Mouse (Mus musculus) cerebellum, adult 2 months (tissue): ENCODE measurements around the gene Rcvrn.

ENCODE experiments used
- CTCF ChIP-seq: fragments of 200-500 bp; IDR thresholded peaks from 2 replicates; pipeline ENCODE4 v1.5.1; 2011; ENCODE audit warnings: low read depth, mild to moderate bottlenecking, control low read depth, low read length, moderate library complexity, borderline replicate concordance; ENCODE audit not compliant: insufficient read depth
- POLR2A ChIP-seq: fragments of 200-500 bp; IDR thresholded peaks from 2 replicates; pipeline ENCODE4 v1.6.1; 2011; ENCODE audit warnings: low read length, control low read depth, borderline replicate concordance; ENCODE audit not compliant: insufficient read depth

DNA sequence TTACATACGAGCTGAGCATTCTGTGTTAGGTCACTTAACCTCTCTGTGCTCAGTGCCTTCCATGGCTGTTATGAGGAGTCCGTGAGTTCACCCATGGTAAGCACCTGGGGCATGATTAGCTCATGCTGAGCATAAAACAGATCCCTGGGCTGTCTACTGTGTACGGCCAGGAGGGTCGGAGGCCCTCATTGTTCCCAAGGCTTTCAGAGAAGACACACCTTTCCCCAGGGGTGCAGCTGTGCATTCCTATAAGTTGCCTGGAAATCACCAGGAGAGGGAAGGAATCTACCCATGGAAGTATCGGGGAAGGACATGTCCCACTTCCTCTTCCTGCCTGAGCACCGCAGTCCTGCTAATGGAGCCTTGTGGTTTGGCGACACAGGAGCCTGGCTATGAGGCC, 38.8 kb upstream of the Rcvrn start:
- TF ChIP-seq POLR2A = no peak
- no peak for TF ChIP-seq CTCF
